Mouse (Mus musculus) bone marrow macrophage, adult 2 months (primary cell): Measurements from ENCODE around the gene Arhgap5. TPM values are rescaled to one million over a fixed set of nuclear protein-coding genes. Genes with fewer than 3 reads are reported as not detected.
A peak's percentile ranks its signal among the peaks of the same experiment; 100 is the strongest.

Experiments
- H3K27ac ChIP-seq: 2 replicates; pipeline ENCODE4 v1.5.1; 2012; ENCODE audit warnings: low read depth, low read length; ENCODE audit not compliant: insufficient read depth
- H3K4me1 ChIP-seq: 2 replicates; pipeline ENCODE4 v1.6.1; 2012; ENCODE audit warnings: low read length; ENCODE audit not compliant: control insufficient read depth, insufficient read depth
- H3K4me3 ChIP-seq: 2 replicates; pipeline ENCODE4 v1.5.1; 2012; ENCODE audit warnings: mild to moderate bottlenecking, low read length, moderate library complexity; ENCODE audit not compliant: insufficient read depth
- CTCF ChIP-seq: IDR thresholded peaks from 2 replicates; pipeline ENCODE4 v1.5.1; 2012; ENCODE audit warnings: low read depth, mild to moderate bottlenecking, low read length, moderate library complexity
- POLR2A ChIP-seq: IDR thresholded peaks from 2 replicates; pipeline ENCODE4 v1.6.1; 2012; ENCODE audit warnings: mild to moderate bottlenecking, low read depth, low read length, borderline replicate concordance
- polyA plus RNA-seq: library from polyadenylated mRNA; stranded (reverse); fragments of >200 nt; gene quantifications from 2 replicates; pipeline ENCODE4 v1.2.4, GENCODE M21; 2012; ENCODE audit not compliant: missing spikeins, insufficient read depth, insufficient read length

The Arhgap5 gene
- polyA plus RNA-seq, 1 experiment: 23.0 TPM

DNA sequence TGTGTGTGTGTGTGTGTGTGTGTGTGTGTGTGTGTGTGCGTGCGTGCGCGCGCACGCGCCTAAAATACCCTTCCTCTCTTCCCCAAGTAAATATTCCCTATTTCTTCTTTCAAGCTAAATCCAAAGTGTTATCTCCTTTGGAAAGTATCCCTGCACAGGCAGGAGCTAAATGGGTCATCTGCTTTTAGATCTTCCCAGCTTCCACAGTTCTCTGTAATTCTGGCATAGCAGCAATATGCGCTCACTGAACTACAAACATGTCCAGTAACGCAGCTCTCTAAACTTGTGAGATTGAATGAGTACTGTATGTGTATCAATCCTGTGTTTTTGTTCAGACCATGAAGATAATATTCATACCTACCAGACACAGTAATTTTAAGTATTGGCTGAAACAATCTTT is 20.6 kb upstream of the Arhgap5 start:
- TF ChIP-seq CTCF (no peak), POLR2A (no peak)
- peaks cover 12% of the 10 kb centered on the region for H3K4me1 ChIP-seq
- no peak overlapping the region for H3K4me3 ChIP-seq
- no peak overlapping the region for H3K27ac ChIP-seq

DNA sequence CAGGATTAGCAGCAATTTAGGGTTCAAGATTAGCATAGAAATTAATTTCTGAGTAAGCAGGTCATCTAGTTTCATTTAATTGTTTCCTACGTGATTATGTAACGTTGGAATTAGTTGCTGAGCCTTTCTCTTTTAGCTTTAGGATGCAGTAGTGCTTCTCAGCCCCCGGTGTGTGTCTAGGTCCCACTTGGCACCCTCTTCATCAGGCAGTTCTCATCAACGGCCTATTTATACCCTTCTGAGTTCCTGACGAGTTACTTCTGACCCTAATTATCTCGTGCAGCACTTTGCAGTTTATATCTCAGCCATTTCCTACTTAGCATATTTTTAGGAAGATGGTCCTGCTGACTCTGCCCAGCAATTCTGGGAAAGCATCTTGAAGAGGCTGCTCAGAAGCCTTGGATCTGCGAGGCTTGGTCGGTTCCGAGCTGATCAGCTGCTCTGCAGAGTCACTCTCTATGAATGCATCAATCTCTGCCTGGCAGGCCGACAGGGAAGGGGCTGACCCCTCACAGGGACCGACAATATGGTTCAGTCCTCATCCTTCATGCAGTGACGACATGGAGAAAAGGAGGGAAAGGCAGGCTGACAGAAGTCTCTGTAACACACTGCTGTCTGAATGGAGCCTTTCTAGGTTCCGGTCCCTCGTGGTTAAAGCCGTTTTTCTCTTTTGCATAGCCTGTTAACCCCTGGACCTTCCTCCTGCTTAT is 15.4 kb upstream of the Arhgap5 start:
- H3K4me3 ChIP-seq: no peak overlapping the region
- no peak overlapping the region for H3K27ac ChIP-seq
- TF ChIP-seq CTCF: no peak
- TF ChIP-seq POLR2A: no peak
- H3K4me1 ChIP-seq: no peaks in the 10 kb centered on the region

DNA sequence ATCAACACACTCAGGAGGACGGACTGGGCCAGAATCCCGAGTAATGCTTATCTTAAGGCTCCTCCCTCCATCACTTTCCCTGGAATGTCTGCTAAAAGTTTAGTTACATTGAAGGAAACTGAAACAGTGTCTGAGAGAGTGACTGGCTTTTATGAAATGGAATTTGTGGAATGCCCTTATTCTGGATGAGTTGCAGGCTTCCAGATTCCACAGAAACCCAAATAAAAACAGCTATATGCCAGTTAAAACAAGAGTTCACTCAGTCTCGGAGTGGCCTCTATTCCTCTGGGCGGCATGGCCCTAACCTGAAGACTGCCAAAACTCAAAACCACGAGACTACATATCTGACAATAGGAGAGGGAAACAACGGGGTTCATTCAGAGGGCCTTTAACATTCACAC is 10.5 kb upstream of the Arhgap5 start:
- TF ChIP-seq CTCF: no peak
- TF ChIP-seq POLR2A: no peak
- H3K27ac ChIP-seq: no peak overlapping the region
- no peaks in the 10 kb centered on the region for H3K4me1 ChIP-seq
- no peak overlapping the region for H3K4me3 ChIP-seq

DNA sequence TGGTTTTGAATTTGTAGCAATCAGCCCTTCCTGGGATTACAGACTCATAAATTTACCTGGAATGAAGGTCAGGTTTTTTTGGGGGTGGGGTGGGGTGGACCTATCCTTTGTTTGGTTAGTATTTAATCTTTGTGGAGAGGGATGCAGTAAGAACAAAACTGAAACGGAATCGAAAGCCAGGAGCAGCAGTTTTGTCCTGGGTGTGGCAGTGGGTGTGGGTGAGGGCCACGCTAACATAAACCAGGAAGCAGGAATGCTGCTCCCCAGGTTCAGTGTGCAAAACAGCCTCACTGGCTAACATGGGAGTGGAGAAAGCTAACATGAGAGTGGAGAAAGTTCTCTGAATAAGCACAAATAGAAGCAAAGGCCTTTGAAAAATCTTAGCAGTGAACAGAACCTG is 6.6 kb upstream of the Arhgap5 start:
- H3K4me1 ChIP-seq: peaks cover 2% of the 10 kb centered on the region; the same call in 1 of the 2 replicates
- TF ChIP-seq CTCF: no peak
- H3K4me3 ChIP-seq: no peak overlapping the region
- H3K27ac ChIP-seq: no peak overlapping the region

DNA sequence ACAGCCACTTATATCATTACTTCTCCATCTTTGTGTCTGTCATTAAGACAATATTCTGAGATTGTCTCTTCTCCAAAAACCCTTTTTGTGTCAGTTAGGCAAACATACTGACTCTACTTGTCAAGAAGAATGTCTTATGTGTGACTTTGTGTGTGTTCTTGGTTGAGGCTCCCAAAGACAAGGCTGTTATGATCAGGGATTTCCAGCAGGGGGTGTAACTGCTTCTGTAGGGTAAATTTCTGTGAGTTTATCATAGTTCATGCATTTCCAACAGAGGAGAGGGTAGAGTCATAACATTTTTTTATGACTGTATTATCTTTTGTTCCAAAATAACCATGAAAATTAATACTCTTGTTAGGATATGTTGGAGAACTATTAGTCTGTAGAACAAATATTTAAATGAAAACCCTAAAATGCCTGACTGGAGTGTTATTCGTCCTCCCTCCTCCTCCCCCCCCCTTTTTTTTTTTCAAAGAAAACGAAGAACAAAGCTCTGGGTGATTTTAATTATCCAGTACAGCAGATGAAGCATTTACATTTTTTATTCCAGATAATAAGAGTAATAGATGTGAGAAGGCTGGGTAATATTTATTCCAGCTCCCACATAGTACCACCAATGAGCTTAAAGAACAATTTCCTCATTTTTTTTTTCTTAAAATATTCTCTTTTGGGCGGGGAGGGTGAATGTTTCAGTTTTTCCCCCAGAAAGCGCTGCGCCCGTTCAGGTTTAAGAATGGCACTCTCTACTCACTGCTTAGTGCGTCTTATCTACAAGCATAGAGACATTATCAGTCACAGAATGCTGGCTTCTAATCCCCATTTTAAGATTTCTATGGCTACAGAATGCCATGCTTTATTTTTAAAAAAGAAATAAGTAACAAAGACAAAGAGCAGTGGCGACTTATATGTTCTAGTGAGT is 2.6 kb upstream of the Arhgap5 start:
- Histone ChIP-seq H3K27ac (no peak overlapping the region), H3K4me1 (peaks cover 8% of the 10 kb centered on the region), H3K4me3 (no peak overlapping the region)
- no peak for TF ChIP-seq CTCF
- TF ChIP-seq POLR2A: no peak

DNA sequence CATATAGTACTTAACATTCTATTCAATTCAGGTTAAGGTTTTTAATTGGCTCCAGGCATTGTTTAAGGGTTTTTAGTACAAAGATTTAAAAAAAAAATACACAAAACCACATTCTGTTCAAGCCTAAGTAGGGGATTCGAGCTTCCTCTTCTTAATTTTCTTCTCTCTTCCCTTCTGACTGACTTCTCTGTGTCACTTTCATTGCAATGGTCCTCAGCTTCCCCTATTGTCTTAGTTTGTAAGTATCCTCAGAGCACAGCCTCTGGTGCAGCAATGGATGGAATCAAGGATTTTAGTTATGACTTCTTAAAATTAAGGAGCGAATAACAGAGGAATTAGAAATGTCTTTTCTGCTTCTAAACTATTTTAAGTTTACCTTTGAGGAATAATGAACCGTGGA is 1.6 kb upstream of the Arhgap5 start:
- Histone ChIP-seq H3K4me1 (peaks cover 8% of the 10 kb centered on the region), H3K4me3 (no peak overlapping the region), H3K27ac (no peak overlapping the region)
- no peak for TF ChIP-seq POLR2A
- no peak for TF ChIP-seq CTCF

DNA sequence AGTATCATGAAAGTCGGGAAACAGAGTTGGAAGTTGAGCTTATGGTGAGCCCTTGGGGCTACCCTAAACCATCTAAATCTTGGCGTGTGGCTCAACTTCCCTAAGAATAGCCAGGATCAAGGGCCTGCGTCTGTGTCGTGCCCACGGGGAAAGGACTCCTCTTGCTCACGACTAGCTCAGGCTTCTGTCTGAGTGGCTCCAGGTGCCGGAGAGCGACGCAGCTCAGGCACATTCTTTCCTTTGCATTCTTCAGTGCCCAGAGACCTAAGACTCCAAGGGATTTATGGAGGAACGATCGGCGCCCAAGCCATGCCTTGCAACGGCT is 679 bp upstream of the Arhgap5 start:
- H3K4me1 ChIP-seq: peaks cover 8% of the 10 kb centered on the region
- TF ChIP-seq CTCF (no peak), POLR2A (no peak)

DNA sequence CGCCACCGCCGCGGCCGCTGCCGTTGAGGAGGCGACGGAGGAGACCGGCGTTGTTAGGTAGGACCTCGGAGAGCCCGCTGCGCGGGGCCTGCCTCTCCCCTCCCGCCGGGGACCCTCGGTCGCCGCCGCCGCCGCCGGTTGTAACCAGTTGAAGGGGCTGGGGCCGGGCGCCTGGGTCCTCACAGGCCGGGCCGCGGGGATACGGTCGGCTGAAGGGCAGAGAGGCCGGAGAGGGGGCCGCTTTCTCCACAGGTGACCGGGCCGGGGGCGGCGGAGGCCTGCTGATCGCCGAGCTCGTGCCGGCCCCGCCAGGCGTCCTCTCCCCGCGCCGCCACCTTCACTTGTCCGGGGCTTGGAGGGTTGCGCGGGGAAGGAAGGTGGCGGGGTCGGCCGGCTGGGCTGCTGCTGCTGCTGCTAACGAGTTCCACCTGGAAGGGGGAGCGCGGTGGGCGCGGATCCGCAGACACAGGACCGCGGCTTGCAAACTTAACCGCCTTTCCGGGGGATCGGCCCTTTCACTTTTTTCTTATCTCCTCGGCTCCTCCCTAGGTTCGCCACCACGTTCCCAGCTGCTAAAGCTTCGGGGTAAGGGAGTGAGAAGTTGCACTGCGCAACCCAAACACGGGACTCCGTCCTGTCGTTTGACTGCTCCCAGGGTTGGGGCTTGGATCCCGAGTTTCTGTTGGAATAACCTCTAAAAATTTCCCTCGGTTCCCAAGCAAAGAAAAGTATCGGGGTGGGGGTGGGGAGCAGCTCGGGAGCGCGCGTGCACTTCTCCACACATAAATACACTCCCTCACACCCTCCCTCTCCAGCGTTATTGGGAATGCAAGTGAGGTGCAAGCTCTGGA is 784 bp downstream of the Arhgap5 start:
- peak overlapping the region; percentile 94 for H3K4me3 ChIP-seq
- no peak for TF ChIP-seq CTCF
- TF ChIP-seq POLR2A: no peak
- peaks cover 8% of the 10 kb centered on the region for H3K4me1 ChIP-seq
- peak overlapping the region; percentile 56 for H3K27ac ChIP-seq

More for the DNA sequence above, 679 bp upstream of the Arhgap5 start:
- H3K27ac ChIP-seq: peak overlapping the region; percentile 85
- peak overlapping the region; percentile 68 for H3K4me3 ChIP-seq

DNA sequence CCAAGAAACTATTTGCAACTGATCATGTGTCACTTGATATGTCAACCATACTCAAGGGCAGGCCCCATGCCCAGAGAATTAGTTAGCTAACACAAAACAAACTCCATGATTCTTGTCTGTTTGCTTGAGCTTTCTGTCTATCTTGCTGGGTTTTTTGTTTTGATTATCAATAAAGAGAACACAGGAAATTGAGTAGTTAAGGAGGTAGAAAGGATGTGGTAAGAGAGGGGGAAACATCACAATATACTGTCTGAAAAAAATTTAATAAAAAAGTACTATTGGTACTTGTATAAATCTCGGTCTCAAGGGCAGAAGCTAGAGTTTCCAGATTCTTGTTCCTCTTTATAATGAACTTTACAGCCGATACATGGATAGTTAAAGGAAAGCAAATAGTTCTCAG is 20.9 kb downstream of the Arhgap5 start:
- no peak overlapping the region for H3K27ac ChIP-seq
- TF ChIP-seq CTCF: no peak
- no peak for TF ChIP-seq POLR2A
- H3K4me1 ChIP-seq: 0 out of 2 replicates have a peak, but pooled peaks cover 2% of the 10 kb centered on the region
- no peak overlapping the region for H3K4me3 ChIP-seq

DNA sequence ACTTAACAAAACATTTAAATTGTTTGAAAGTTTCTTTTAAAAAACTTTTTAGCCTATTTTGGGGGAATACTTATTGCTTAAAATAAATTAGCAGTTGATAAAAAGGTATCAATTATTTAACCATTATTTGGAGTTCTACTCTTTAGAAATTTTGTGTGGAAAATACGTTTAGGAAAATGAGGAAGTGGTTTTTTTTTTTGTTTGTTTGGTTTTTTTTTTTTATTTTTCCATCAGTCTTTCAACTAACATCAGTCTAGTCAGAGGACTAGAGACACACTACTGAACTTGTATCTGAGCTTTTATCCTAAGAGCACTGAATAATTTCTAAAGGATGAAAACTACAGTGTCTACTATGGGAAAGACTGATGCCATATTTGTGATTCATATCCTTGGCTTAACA is 21.7 kb downstream of the Arhgap5 start:
- TF ChIP-seq CTCF (no peak), POLR2A (no peak)
- no peak overlapping the region for H3K27ac ChIP-seq
- H3K4me3 ChIP-seq: no peak overlapping the region
- H3K4me1 ChIP-seq: 0 out of 2 replicates have a peak, but pooled peaks cover 2% of the 10 kb centered on the region
